Mouse (Mus musculus) lung, postnatal 25 days (tissue): Measurements from ENCODE around the gene Dusp18.
"Not testable (repeated sequence)": the region's sequence is repeated elsewhere in the genome, so short reads cannot be mapped to it uniquely, and the experiment has no call there.

Experiments used
- DNase-seq: peaks from one replicate; pipeline ENCODE4 v3.0.0; 2022; ENCODE audit warnings: low spot score

Dusp18 gene

GRCm38 (mm10) chr11:3893970-3894369, 1.1 kb upstream of the Dusp18 start:
- no peak for DNase-seq

GRCm38 (mm10) chr11:3895458-3895857, 418 bp downstream of the Dusp18 start:
- DNase-seq, result no peak

GRCm38 (mm10) chr11:3895933-3896332, 893 bp downstream of the Dusp18 start:
- DNase-seq, result no peak

GRCm38 (mm10) chr11:3900296-3900695, 5.3 kb downstream of the Dusp18 start:
- DNase-seq, result no peak

GRCm38 (mm10) chr11:3902516-3902915, 7.5 kb downstream of the Dusp18 start:
- peak; percentile 26 for DNase-seq

- peak; percentile 93 for DNase-seq
These were observed 8.0 kb downstream of the Dusp18 start for GRCm38 (mm10) chr11:3903046-3903445.

GRCm38 (mm10) chr11:3904673-3905072, 9.6 kb downstream of the Dusp18 start:
- DNase-seq, result no peak

GRCm38 (mm10) chr11:3905446-3905845, 10.4 kb downstream of the Dusp18 start:
- DNase-seq, result no peak

- DNase-seq, result no peak
These were observed 14.2 kb downstream of the Dusp18 start for GRCm38 (mm10) chr11:3909236-3909635.

GRCm38 (mm10) chr11:3910513-3911310, 15.7 kb downstream of the Dusp18 start:
- DNase-seq, result peak; percentile 55

GRCm38 (mm10) chr11:3911440-3911839, 16.4 kb downstream of the Dusp18 start:
- not testable (repeated sequence) for DNase-seq

GRCm38 (mm10) chr11:3912100-3912874, 17.2 kb downstream of the Dusp18 start:
- DNase-seq, result peak; percentile 22

GRCm38 (mm10) chr11:3912875-3913271, 17.8 kb downstream of the Dusp18 start:
- peak; percentile 34 for DNase-seq

GRCm38 (mm10) chr11:3913316-3914108, 18.5 kb downstream of the Dusp18 start:
- peak; percentile 96 for DNase-seq

GRCm38 (mm10) chr11:3914109-3914840, 19.2 kb downstream of the Dusp18 start, which contains the start of gene Slc35e4:
Gene Slc35e4 (minus strand): TSS chr11:3914664.
- DNase-seq, result peak; percentile 81

GRCm38 (mm10) chr11:3918738-3919137, 23.7 kb downstream of the Dusp18 start:
- no peak for DNase-seq

- no peak for DNase-seq
These were observed 25.4 kb downstream of the Dusp18 start for GRCm38 (mm10) chr11:3920476-3920875.

GRCm38 (mm10) chr11:3921281-3921850, 26.3 kb downstream of the Dusp18 start:
- peak; percentile 48 for DNase-seq

GRCm38 (mm10) chr11:3922115-3922514, 27.1 kb downstream of the Dusp18 start:
- no peak for DNase-seq

- no peak for DNase-seq
These were observed 27.7 kb downstream of the Dusp18 start for GRCm38 (mm10) chr11:3922731-3923130.

- DNase-seq, result no peak
These were observed 30.9 kb downstream of the Dusp18 start for GRCm38 (mm10) chr11:3925916-3926315.
